Mouse (Mus musculus) intestine, postnatal 0 days (tissue): ENCODE measurements at regions not wholly inside any gene's neighbourhood (a gene's known extent, or its start where the extent isn't known, plus 50 kb on each side); places are given as distances from the start of the nearest gene placed in this dataset.
A peak's percentile ranks its signal among the peaks of the same experiment; 100 is the strongest.

ENCODE experiments used
- ATAC-seq: fragments of 200-750 bp; cut with Nextera tagmentation; 2 replicates; pipeline ENCODE4 v1.8.0; 2017; ENCODE audit warnings: mild to moderate bottlenecking, moderate TSS enrichment, moderate library complexity
- H3K27ac ChIP-seq: fragments of 300-500 bp; sonication (generic); 2 replicates; pipeline ENCODE4 v1.5.1; 2014; ENCODE audit warnings: mild to moderate bottlenecking, low read depth, low read length, moderate library complexity
- H3K27me3 ChIP-seq: fragments of 300-500 bp; sonication (generic); replicated peaks from 2 replicates; pipeline ENCODE4 v1.6.1; 2014; ENCODE audit warnings: low read length, mixed read lengths; ENCODE audit not compliant: control insufficient read depth, insufficient read depth
- H3K36me3 ChIP-seq: fragments of 300-500 bp; sonication (generic); 2 replicates; pipeline ENCODE4 v1.6.1; 2014; ENCODE audit warnings: mild to moderate bottlenecking, moderate library complexity; ENCODE audit not compliant: control insufficient read depth, insufficient read depth
- H3K4me1 ChIP-seq: fragments of 300-500 bp; sonication (generic); replicated peaks from 2 replicates; pipeline ENCODE4 v1.6.1; 2014; ENCODE audit warnings: antibody characterized with exemption, low read length, mixed read lengths; ENCODE audit not compliant: control insufficient read depth, insufficient read depth
- H3K4me2 ChIP-seq: fragments of 300-500 bp; sonication (generic); replicated peaks from 2 replicates; pipeline ENCODE4 v1.6.1; 2014; ENCODE audit warnings: low read depth, mild to moderate bottlenecking, moderate library complexity
- H3K4me3 ChIP-seq: fragments of 300-500 bp; sonication (generic); 2 replicates; pipeline ENCODE4 v1.5.1; 2014; ENCODE audit warnings: low read depth, low read length
- H3K9ac ChIP-seq: fragments of 300-500 bp; sonication (generic); 2 replicates; pipeline ENCODE4 v1.6.1; 2014; ENCODE audit warnings: mild to moderate bottlenecking, low read depth, low read length
- H3K9me3 ChIP-seq: fragments of 300-500 bp; sonication (generic); 2 replicates; pipeline ENCODE4 v1.6.1; 2016; ENCODE audit warnings: mixed run types; ENCODE audit not compliant: control insufficient read depth
- CTCF ChIP-seq: sonication (generic); IDR thresholded peaks from 2 replicates; pipeline ENCODE4 v1.5.1; 2016; ENCODE audit warnings: low read depth, mild to moderate bottlenecking, control low read depth, antibody characterized with exemption, moderate library complexity
- WGBS: fragments of 180-500 bp; shearing (Covaris S2); extraction: QIAGEN DNeasy Blood & Tissue Kit; methylation state at CpG from one replicate; pipeline ENCODE4 v1.1.7; 2014; 5-methylcytosine and 5-hydroxymethylcytosine counted together

DNA sequence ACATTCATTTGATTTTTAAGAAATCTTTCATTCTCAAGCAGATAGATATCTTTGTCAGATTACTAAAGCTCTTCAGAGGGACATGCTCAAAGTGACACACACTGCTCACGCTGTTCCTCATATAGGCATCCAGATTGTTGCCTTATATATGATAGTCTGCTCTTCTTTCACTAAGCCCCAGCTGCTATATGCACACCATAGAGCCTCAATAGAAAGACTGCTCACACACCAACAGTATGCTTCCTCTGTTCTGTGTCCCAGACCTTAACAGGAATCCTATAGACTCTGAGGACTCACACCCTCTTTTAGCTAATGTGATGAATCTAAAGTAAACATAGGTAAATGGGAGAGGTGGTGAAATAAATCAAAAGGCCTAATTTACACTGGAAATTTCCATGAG is 561.8 kb downstream of the Smarca1 start:
- H3K4me2 ChIP-seq, result no peak overlapping the region
- H3K4me1 ChIP-seq, result no peaks in the 10 kb centered on the region
- H3K27me3 ChIP-seq, result no peaks in the 10 kb centered on the region
- ATAC-seq, result no peak
- H3K9ac ChIP-seq, result no peak overlapping the region
- 69% methylated on average over 1 of the region's 1 CpGs for WGBS
- H3K4me3 ChIP-seq, result no peak overlapping the region
- no peaks in the 10 kb centered on the region for H3K9me3 ChIP-seq
- H3K36me3 ChIP-seq, result no peaks in the 10 kb centered on the region
- no peak for TF ChIP-seq CTCF
- H3K27ac ChIP-seq, result no peak overlapping the region

GRCm38 (mm10) chrX:47328817-47329216 is 564.0 kb downstream of the Smarca1 start:
- Histone ChIP-seq H3K4me3 (no peak overlapping the region), H3K9ac (no peak overlapping the region), H3K27me3 (no peaks in the 10 kb centered on the region), H3K9me3 (no peaks in the 10 kb centered on the region), H3K4me1 (no peaks in the 10 kb centered on the region), H3K4me2 (no peak overlapping the region), H3K36me3 (no peaks in the 10 kb centered on the region), H3K27ac (no peak overlapping the region)
- TF ChIP-seq CTCF, result peak; percentile 50
- ATAC-seq, result no peak

DNA sequence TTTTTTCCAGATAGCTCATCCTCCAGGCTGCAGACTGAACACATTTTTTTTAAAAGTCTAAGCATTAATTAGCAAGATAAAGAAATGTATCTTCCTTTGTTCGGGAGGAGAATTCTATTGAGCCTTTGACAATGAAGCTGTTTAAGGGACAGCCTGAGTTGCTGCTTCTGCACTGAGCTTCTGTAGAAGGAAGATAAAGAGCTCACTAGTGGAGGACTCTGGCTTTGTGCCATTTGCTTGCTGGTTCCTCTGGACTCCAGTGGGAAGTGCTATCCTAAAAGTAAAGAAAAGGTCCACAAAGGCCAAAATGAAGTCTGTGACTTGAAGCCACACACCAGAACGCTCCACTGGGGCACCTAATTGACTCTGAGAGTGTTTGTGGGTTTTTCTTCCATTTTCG is 577.0 kb downstream of the Smarca1 start:
- no peaks in the 10 kb centered on the region for H3K36me3 ChIP-seq
- no peaks in the 10 kb centered on the region for H3K27me3 ChIP-seq
- no peak overlapping the region for H3K9ac ChIP-seq
- H3K9me3 ChIP-seq, result no peaks in the 10 kb centered on the region
- no peak for TF ChIP-seq CTCF
- no peak overlapping the region for H3K4me2 ChIP-seq
- H3K4me1 ChIP-seq, result no peaks in the 10 kb centered on the region
- ATAC-seq, result no peak
- 55% methylated on average over 3 of the region's 3 CpGs for WGBS
- no peak overlapping the region for H3K4me3 ChIP-seq
- no peak overlapping the region for H3K27ac ChIP-seq

- WGBS, result 65% methylated on average over 2 of the region's 2 CpGs
- no peaks in the 10 kb centered on the region for H3K27me3 ChIP-seq
- ATAC-seq, result no peak
Measured at GRCm38 (mm10) chrX:47307140-47307539, 585.6 kb downstream of the Smarca1 start.

GRCm38 (mm10) chrX:47303547-47303946 is 589.2 kb downstream of the Smarca1 start:
- H3K4me1 ChIP-seq, result no peaks in the 10 kb centered on the region
- no peak overlapping the region for H3K9ac ChIP-seq
- H3K4me3 ChIP-seq, result no peak overlapping the region
- H3K27me3 ChIP-seq, result no peaks in the 10 kb centered on the region
- WGBS, result 27% methylated on average over 2 of the region's 2 CpGs
- no peaks in the 10 kb centered on the region for H3K9me3 ChIP-seq
- no peaks in the 10 kb centered on the region for H3K36me3 ChIP-seq
- H3K4me2 ChIP-seq, result no peak overlapping the region
- no peak for ATAC-seq
- H3K27ac ChIP-seq, result no peak overlapping the region
- no peak for TF ChIP-seq CTCF

More at GRCm38 (mm10) chrX:47307140-47307539, 585.6 kb downstream of the Smarca1 start:
- Histone ChIP-seq H3K4me1 (no peaks in the 10 kb centered on the region), H3K27ac (no peak overlapping the region), H3K9ac (no peak overlapping the region), H3K9me3 (no peaks in the 10 kb centered on the region), H3K36me3 (no peaks in the 10 kb centered on the region), H3K4me2 (no peak overlapping the region), H3K4me3 (no peak overlapping the region)
- TF ChIP-seq CTCF, result no peak

- no peaks in the 10 kb centered on the region for H3K4me1 ChIP-seq
- H3K9me3 ChIP-seq, result no peaks in the 10 kb centered on the region
- TF ChIP-seq CTCF, result peak; percentile 74
- no peaks in the 10 kb centered on the region for H3K27me3 ChIP-seq
- ATAC-seq, result no peak
- H3K9ac ChIP-seq, result no peak overlapping the region
- no peak overlapping the region for H3K27ac ChIP-seq
- no peaks in the 10 kb centered on the region for H3K36me3 ChIP-seq
- H3K4me2 ChIP-seq, result no peak overlapping the region
- no peak overlapping the region for H3K4me3 ChIP-seq
Measured at GRCm38 (mm10) chrX:47292548-47293147, 600.1 kb downstream of the Smarca1 start.
